Mouse (Mus musculus) liver, postnatal 0 days (tissue): ENCODE results near the gene Cadm4. TPM values are rescaled to one million over a fixed set of nuclear protein-coding genes. Genes with fewer than 3 reads are reported as not detected.

ENCODE experiments used
- ATAC-seq: fragments of 200-750 bp; cut with Nextera tagmentation; 2 replicates; pipeline ENCODE4 v1.8.0; 2017; ENCODE audit warnings: mild to moderate bottlenecking, moderate library complexity
- DNase-seq: peaks from one replicate; pipeline ENCODE4 v3.0.0-alpha.2; 2016
- H3K27ac ChIP-seq: fragments of 300-500 bp; sonication (generic); 2 replicates; pipeline ENCODE4 v1.5.1; 2014; ENCODE audit warnings: antibody characterized with exemption, moderate library complexity, mild to moderate bottlenecking, low read depth
- H3K27me3 ChIP-seq: fragments of 300-500 bp; sonication (generic); 2 replicates; pipeline ENCODE4 v1.6.1; 2014; ENCODE audit warnings: low read length, control low read depth, mixed read lengths; ENCODE audit not compliant: insufficient read depth
- H3K36me3 ChIP-seq: fragments of 300-500 bp; sonication (generic); replicated peaks from 2 replicates; pipeline ENCODE4 v1.6.1; 2014; ENCODE audit warnings: mild to moderate bottlenecking, control low read depth, low read length, moderate library complexity, mixed read lengths; ENCODE audit not compliant: insufficient read depth
- H3K4me1 ChIP-seq: fragments of 300-500 bp; sonication (generic); 2 replicates; pipeline ENCODE4 v1.6.1; 2014; ENCODE audit warnings: antibody characterized with exemption, mild to moderate bottlenecking, control low read depth; ENCODE audit not compliant: insufficient read depth
- H3K4me2 ChIP-seq: fragments of 300-500 bp; sonication (generic); 2 replicates; pipeline ENCODE4 v1.6.1; 2014; ENCODE audit warnings: low read depth, mild to moderate bottlenecking, low read length, moderate library complexity, mixed read lengths
- H3K4me3 ChIP-seq: fragments of 300-500 bp; sonication (generic); 2 replicates; pipeline ENCODE4 v1.5.1; 2014; ENCODE audit warnings: low read depth, low read length
- H3K9ac ChIP-seq: fragments of 300-500 bp; sonication (generic); replicated peaks from 2 replicates; pipeline ENCODE4 v1.6.1; 2014; ENCODE audit warnings: mild to moderate bottlenecking, moderate library complexity
- H3K9me3 ChIP-seq: fragments of 300-500 bp; sonication (generic); 2 replicates; pipeline ENCODE4 v1.6.1; 2016; ENCODE audit warnings: mild to moderate bottlenecking, control low read depth, low read length, mixed read lengths
- CTCF ChIP-seq: sonication (generic); IDR thresholded peaks from 2 replicates; pipeline ENCODE4 v1.5.1; 2016; ENCODE audit warnings: antibody characterized with exemption, low read depth
- EP300 ChIP-seq: IDR thresholded peaks from 2 replicates; pipeline ENCODE4 v1.6.1; 2016; ENCODE audit warnings: antibody characterized with exemption, low read depth, mild to moderate bottlenecking
- WGBS: fragments of 180-500 bp; shearing (Covaris S2); extraction: QIAGEN DNeasy Blood & Tissue Kit; methylation state at CpG from one replicate; pipeline ENCODE4 v1.1.7; 2014; ENCODE audit not compliant: insufficient replicate concordance; 5-methylcytosine and 5-hydroxymethylcytosine counted together
- polyA plus RNA-seq: library from polyadenylated mRNA; unstranded; fragments of >200 nt; fragmentation: Nextera tagmentation; extraction: Ambion mirVana; gene quantifications from 2 replicates; pipeline ENCODE4 v1.2.1, GENCODE M21; 2015

Cadm4 gene
- polyA plus RNA-seq, 1 experiment from 2014 or later = 0.46 TPM

DNA sequence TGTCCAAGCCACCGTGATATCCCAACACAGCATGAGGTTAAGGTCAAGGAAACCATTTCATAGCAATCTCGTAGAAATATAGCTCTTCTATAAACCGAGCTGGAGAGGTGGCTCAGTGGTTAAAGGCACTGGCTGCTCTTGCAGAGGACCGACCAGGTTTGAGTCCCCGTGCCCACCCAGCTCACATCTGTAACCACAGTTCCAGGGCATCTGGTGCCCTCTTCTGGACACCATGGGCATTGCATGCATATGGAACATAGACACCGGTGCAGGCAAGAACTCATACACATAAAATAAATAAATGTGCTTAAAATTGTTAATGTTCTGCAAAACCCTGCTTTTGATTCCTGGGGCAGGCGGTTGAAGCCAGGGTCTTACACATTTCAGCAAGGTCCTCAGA, 8.9 kb upstream of the Cadm4 start:
- WGBS = 75% methylated on average over 7 of the region's 7 CpGs

DNA sequence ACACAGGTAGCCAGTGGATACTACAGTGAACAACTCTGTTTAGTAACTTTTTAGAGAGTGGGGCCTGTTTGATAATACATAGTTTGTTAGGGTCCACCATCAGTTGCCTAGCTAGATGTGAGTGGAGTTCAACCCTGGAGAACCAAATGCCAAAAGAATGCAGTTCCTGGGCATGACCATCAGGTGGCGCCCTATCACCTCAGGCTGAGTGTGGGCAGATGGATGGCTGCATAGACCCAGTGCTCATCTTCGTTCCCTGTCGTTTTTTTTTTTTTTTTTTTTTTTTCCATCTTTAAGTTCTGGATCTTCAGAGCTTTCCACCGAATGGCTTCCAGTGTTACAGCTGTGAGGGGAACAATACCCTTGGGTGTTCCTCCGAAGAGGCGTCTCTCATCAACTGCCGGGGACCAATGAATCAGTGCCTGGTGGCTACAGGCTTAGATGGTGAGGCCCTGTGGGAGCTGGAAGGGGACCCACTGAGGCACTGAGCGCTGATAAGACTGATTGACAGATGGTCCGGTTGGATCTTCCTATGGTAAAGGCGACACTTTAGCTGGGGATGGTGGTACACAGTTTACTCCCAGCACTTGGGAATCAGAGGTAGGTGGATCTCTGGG, 7.8 kb upstream of the Cadm4 start:
- no peak overlapping the region for H3K27ac ChIP-seq
- H3K9ac ChIP-seq = no peak overlapping the region
- no peak overlapping the region for H3K4me2 ChIP-seq
- no peaks in the 10 kb centered on the region for H3K4me1 ChIP-seq
- no peaks in the 10 kb centered on the region; the same call in 1 of the 2 replicates for H3K27me3 ChIP-seq
- ATAC-seq (peak; percentile 63), DNase-seq (peak; percentile 80)
- TF ChIP-seq EP300 (no peak), CTCF (peak; percentile 94)
- peaks cover 3% of the 10 kb centered on the region for H3K36me3 ChIP-seq
- 58% methylated on average over 10 of the region's 10 CpGs for WGBS
- H3K9me3 ChIP-seq = peaks cover 3% of the 10 kb centered on the region; the same call in 1 of the 2 replicates
- H3K4me3 ChIP-seq = no peak overlapping the region

More for the DNA sequence above, 8.9 kb upstream of the Cadm4 start:
- H3K9ac ChIP-seq = no peak overlapping the region
- peaks cover 3% of the 10 kb centered on the region; the same call in 1 of the 2 replicates for H3K9me3 ChIP-seq
- DNase-seq (peak; percentile 53), ATAC-seq (no peak)
- no peak overlapping the region for H3K27ac ChIP-seq
- H3K4me2 ChIP-seq = no peak overlapping the region
- no peaks in the 10 kb centered on the region for H3K27me3 ChIP-seq
- H3K4me1 ChIP-seq = no peaks in the 10 kb centered on the region
- H3K4me3 ChIP-seq = no peak overlapping the region
- H3K36me3 ChIP-seq = peaks cover 9% of the 10 kb centered on the region
- TF ChIP-seq EP300 = no peak
- peak; percentile 83 for TF ChIP-seq CTCF

DNA sequence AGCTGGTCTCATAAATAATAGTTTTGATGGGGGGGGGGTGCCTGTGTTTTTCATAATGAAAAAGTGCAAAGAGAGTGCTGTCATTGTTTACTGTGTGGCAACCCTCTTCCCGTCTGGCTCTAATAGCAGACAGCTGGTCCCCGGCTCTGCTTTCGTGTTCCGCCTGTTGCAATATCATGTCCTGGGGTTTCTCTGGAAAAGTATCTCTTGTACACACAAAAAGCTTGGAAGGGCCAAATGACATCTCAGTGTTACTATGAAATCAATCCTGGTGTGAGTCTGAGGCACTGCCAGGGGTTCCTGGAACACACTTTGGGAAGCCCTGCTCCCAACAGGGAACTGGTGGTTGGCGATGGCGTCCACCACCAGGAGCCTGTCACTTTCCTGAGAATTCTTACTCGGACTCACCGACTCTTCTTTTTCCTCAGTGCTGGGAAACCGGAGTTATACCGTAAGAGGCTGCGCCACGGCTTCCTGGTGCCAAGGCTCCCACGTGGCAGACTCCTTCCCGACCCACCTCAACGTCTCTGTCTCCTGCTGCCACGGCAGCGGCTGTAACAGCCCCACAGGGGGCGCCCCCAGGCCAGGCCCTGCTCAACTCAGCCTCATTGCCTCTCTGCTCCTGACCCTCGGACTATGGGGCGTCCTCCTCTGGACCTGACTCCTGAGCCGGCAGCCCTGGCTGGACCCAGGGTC, 6.9 kb upstream of the Cadm4 start:
- no peak overlapping the region for H3K4me2 ChIP-seq

DNA sequence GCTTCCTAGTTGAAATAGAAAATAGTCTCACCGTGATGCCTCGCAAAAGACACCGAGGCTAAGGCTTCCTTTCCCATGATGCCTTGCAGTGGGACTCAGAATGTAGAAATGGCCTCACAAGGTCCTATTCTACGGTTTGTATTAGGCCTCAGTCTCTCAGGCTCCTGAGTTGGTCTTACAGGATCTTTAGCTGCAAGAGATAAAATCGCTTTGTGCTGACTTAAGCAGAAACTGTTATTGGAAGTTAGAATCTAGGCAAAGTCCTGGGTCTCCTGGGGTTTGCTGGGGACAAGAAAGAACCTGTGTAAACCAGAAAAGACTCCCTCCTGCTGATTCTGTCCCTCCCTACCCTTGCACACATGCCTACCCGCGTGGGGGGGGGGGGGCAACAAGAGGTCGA, 5.5 kb upstream of the Cadm4 start:
- H3K36me3 ChIP-seq = peaks cover 2% of the 10 kb centered on the region; the same call in 1 of the 2 replicates
- peaks cover 3% of the 10 kb centered on the region; the same call in 1 of the 2 replicates for H3K9me3 ChIP-seq
- DNase-seq = no peak
- peaks cover 8% of the 10 kb centered on the region for H3K27me3 ChIP-seq
- H3K4me3 ChIP-seq = no peak overlapping the region
- no peak overlapping the region for H3K4me2 ChIP-seq
- peaks cover 2% of the 10 kb centered on the region for H3K4me1 ChIP-seq
- TF ChIP-seq CTCF (no peak), EP300 (no peak)
- WGBS = 73% methylated on average over 8 of the region's 8 CpGs
- H3K9ac ChIP-seq = no peak overlapping the region
- no peak for ATAC-seq
- no peak overlapping the region for H3K27ac ChIP-seq

More for the DNA sequence above, 6.9 kb upstream of the Cadm4 start:
- Histone ChIP-seq H3K27ac (no peak overlapping the region), H3K27me3 (no peaks in the 10 kb centered on the region; the same call in 1 of the 2 replicates), H3K4me3 (no peak overlapping the region), H3K9me3 (peaks cover 3% of the 10 kb centered on the region; the same call in 1 of the 2 replicates), H3K36me3 (peaks cover 2% of the 10 kb centered on the region; the same call in 1 of the 2 replicates), H3K4me1 (no peaks in the 10 kb centered on the region), H3K9ac (no peak overlapping the region)
- TF ChIP-seq EP300 (no peak), CTCF (peak; percentile 35)
- DNase-seq = peak; percentile 24
- 65% methylated on average over 21 of the region's 21 CpGs for WGBS
- ATAC-seq = peak; percentile 50

DNA sequence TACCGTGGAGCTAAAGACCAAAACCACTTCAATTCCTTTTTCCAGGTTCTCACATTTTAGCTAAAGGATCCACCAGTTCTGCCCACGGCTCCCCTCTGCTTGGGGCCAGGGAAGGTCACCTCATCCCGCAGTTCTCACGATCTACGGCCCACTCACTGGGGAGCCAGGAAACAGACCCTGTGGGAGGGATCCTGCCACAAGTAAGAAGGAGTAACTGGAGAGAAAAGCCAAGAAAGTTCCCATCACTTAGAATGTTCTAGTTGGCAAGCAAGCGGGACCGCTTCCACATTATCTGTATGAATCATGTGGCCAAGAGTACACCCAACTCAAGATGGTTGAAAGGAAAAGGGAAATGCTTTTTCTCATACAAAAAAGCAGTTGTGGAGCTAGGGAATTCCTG, 5.0 kb upstream of the Cadm4 start:
- no peak overlapping the region for H3K9ac ChIP-seq
- H3K4me3 ChIP-seq = no peak overlapping the region
- H3K4me1 ChIP-seq = peaks cover 7% of the 10 kb centered on the region
- H3K27ac ChIP-seq = no peak overlapping the region
- H3K36me3 ChIP-seq = peaks cover 2% of the 10 kb centered on the region; the same call in 1 of the 2 replicates
- no peak for TF ChIP-seq CTCF
- no peak for TF ChIP-seq EP300
- DNase-seq (no peak), ATAC-seq (no peak)
- peaks cover 3% of the 10 kb centered on the region; the same call in 1 of the 2 replicates for H3K9me3 ChIP-seq
- 81% methylated on average over 7 of the region's 7 CpGs for WGBS
- no peak overlapping the region for H3K4me2 ChIP-seq
- H3K27me3 ChIP-seq = peaks cover 12% of the 10 kb centered on the region

DNA sequence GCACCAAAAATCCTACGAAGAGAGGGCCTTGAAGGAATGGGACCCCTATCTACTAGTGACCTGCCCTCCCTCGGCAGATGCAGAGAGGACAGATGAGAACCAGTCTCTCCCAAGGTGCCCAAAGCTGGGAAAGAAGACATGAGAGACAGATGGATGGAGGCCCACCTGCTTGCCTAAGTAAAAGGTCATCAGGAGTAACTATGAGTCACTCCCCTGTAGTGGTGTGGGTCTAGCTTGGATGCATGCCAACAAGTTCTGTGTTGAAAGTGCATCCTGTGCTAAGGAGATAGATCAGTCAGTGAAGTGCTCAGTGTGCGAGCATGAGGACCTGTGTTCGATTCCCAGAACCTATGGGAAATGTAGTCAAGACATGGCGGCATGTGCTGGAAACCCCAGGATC, 2.9 kb upstream of the Cadm4 start:
- Histone ChIP-seq H3K4me2 (no peak overlapping the region), H3K27me3 (peaks cover 31% of the 10 kb centered on the region), H3K9ac (no peak overlapping the region), H3K36me3 (peaks cover 2% of the 10 kb centered on the region; the same call in 1 of the 2 replicates), H3K9me3 (peaks cover 3% of the 10 kb centered on the region; the same call in 1 of the 2 replicates), H3K4me1 (peaks cover 11% of the 10 kb centered on the region), H3K4me3 (no peak overlapping the region), H3K27ac (no peak overlapping the region)
- DNase-seq (no peak), ATAC-seq (no peak)
- 77% methylated on average over 5 of the region's 5 CpGs for WGBS
- TF ChIP-seq EP300 (no peak), CTCF (no peak)
